Mouse (Mus musculus) lung, embryonic 14.5 days (tissue): ENCODE measurements around the gene Nop56. TPM values are rescaled to one million over a fixed set of nuclear protein-coding genes. Genes with fewer than 3 reads are reported as not detected.

ENCODE experiments used
- ATAC-seq: fragments of 200-750 bp; cut with Nextera tagmentation; 2 replicates; pipeline ENCODE4 v1.8.0; 2017; ENCODE audit warnings: mild to moderate bottlenecking, moderate TSS enrichment, moderate library complexity; ENCODE audit not compliant: insufficient read depth
- DNase-seq: peaks from one replicate; pipeline ENCODE4 v3.0.0-alpha.2; 2015
- H3K27ac ChIP-seq: fragments of 300-500 bp; sonication (generic); 2 replicates; pipeline ENCODE4 v1.5.1; 2014; ENCODE audit warnings: low read depth, mild to moderate bottlenecking, moderate library complexity
- H3K27me3 ChIP-seq: fragments of 300-500 bp; sonication (generic); 2 replicates; pipeline ENCODE4 v1.6.1; 2014; ENCODE audit warnings: low read length, control low read depth; ENCODE audit not compliant: insufficient read depth
- H3K36me3 ChIP-seq: fragments of 300-500 bp; sonication (generic); 2 replicates; pipeline ENCODE4 v1.6.1; 2014; ENCODE audit warnings: control low read depth; ENCODE audit not compliant: insufficient read depth
- H3K4me1 ChIP-seq: fragments of 300-500 bp; sonication (generic); 2 replicates; pipeline ENCODE4 v1.6.1; 2014; ENCODE audit warnings: antibody characterized with exemption, control low read depth; ENCODE audit not compliant: insufficient read depth
- H3K4me2 ChIP-seq: fragments of 300-500 bp; sonication (generic); 2 replicates; pipeline ENCODE4 v1.6.1; 2014; ENCODE audit warnings: mild to moderate bottlenecking
- H3K4me3 ChIP-seq: fragments of 300-500 bp; sonication (generic); 2 replicates; pipeline ENCODE4 v1.5.1; 2014; ENCODE audit warnings: low read depth, low read length
- H3K9ac ChIP-seq: fragments of 300-500 bp; sonication (generic); 2 replicates; pipeline ENCODE4 v1.6.1; 2014
- H3K9me3 ChIP-seq: fragments of 300-500 bp; sonication (generic); 2 replicates; pipeline ENCODE4 v1.6.1; 2016; ENCODE audit warnings: low read depth, low read length, control low read depth
- CTCF ChIP-seq: IDR thresholded peaks from 2 replicates; pipeline ENCODE4 v1.5.1; 2016; ENCODE audit warnings: antibody characterized with exemption, low read depth
- WGBS: fragments of 180-500 bp; shearing (Covaris S2); extraction: QIAGEN DNeasy Blood & Tissue Kit; methylation state at CpG from one replicate; pipeline ENCODE4 v1.1.7; 2014; 5-methylcytosine and 5-hydroxymethylcytosine counted together
- polyA plus RNA-seq: library from polyadenylated mRNA; unstranded; fragments of >200 nt; fragmentation: Nextera tagmentation; extraction: Ambion mirVana; gene quantifications from 2 replicates; pipeline ENCODE4 v1.2.1, GENCODE M21; 2014

Gene Nop56
- 303 and 318 TPM in 2 replicates for polyA plus RNA-seq

GRCm38 (mm10) chr2:130274149-130274861 lies at the start of gene Nop56:
TSS of gene Nop56 (plus strand) at chr2:130274430.
- Histone ChIP-seq H3K27me3 (no peaks in the 10 kb centered on the region), H3K9ac (peak within 1 kb of the TSS; percentile 89), H3K4me1 (peaks cover 10% of the 10 kb centered on the region; the same call in 1 of the 2 replicates), H3K27ac (peak within 1 kb of the TSS; percentile 94), H3K4me2 (peak within 1 kb of the TSS; percentile 77), H3K9me3 (no peaks in the 10 kb centered on the region), H3K4me3 (peak within 1 kb of the TSS; percentile 88), H3K36me3 (peaks cover 42% of the 10 kb centered on the region)
- DNase-seq (peak; percentile 99), ATAC-seq (peak; percentile 98)
- TF ChIP-seq CTCF = no peak
- under 1% methylated on average over 68 of the region's 68 CpGs for WGBS

- ATAC-seq (no peak), DNase-seq (peak; percentile 79)
- no peak overlapping the region for H3K27ac ChIP-seq
- H3K36me3 ChIP-seq = no peaks in the 10 kb centered on the region
- no peaks in the 10 kb centered on the region for H3K27me3 ChIP-seq
- no peak overlapping the region for H3K4me2 ChIP-seq
- H3K9me3 ChIP-seq = no peaks in the 10 kb centered on the region
- TF ChIP-seq CTCF = peak; percentile 57
- H3K4me3 ChIP-seq = no peak overlapping the region
- no peaks in the 10 kb centered on the region for H3K4me1 ChIP-seq
- WGBS = 49% methylated on average over 9 of the region's 9 CpGs
- H3K9ac ChIP-seq = no peak overlapping the region
Measured at GRCm38 (mm10) chr2:130246912-130247311, 27.3 kb upstream of the Nop56 start.

- Histone ChIP-seq H3K36me3 (no peaks in the 10 kb centered on the region), H3K27ac (no peak overlapping the region), H3K9ac (no peak overlapping the region), H3K4me2 (no peak overlapping the region), H3K27me3 (no peaks in the 10 kb centered on the region), H3K4me3 (no peak overlapping the region), H3K9me3 (no peaks in the 10 kb centered on the region), H3K4me1 (no peaks in the 10 kb centered on the region)
- TF ChIP-seq CTCF = no peak
- 61% methylated on average over 7 of the region's 7 CpGs for WGBS
- ATAC-seq (no peak), DNase-seq (no peak)
Measured at GRCm38 (mm10) chr2:130248226-130248625, 26.0 kb upstream of the Nop56 start.

GRCm38 (mm10) chr2:130256762-130257161 lies 17.5 kb upstream of the Nop56 start:
- no peak for DNase-seq
- Histone ChIP-seq H3K4me2 (no peak overlapping the region), H3K9me3 (no peaks in the 10 kb centered on the region), H3K4me3 (no peak overlapping the region), H3K4me1 (no peaks in the 10 kb centered on the region), H3K27me3 (no peaks in the 10 kb centered on the region), H3K36me3 (no peaks in the 10 kb centered on the region), H3K9ac (no peak overlapping the region), H3K27ac (no peak overlapping the region)
- no peak for TF ChIP-seq CTCF
- WGBS = 64% methylated on average over 4 of the region's 4 CpGs
- ATAC-seq = no peak

GRCm38 (mm10) chr2:130260822-130261221 lies 13.4 kb upstream of the Nop56 start:
- H3K9me3 ChIP-seq = no peaks in the 10 kb centered on the region
- no peak overlapping the region for H3K27ac ChIP-seq
- H3K4me1 ChIP-seq = no peaks in the 10 kb centered on the region
- no peaks in the 10 kb centered on the region for H3K36me3 ChIP-seq
- no peaks in the 10 kb centered on the region for H3K27me3 ChIP-seq
- no peak overlapping the region for H3K4me2 ChIP-seq
- no peak overlapping the region for H3K4me3 ChIP-seq
- TF ChIP-seq CTCF = no peak
- DNase-seq = no peak
- no peak for ATAC-seq
- 78% methylated on average over 4 of the region's 4 CpGs for WGBS
- no peak overlapping the region for H3K9ac ChIP-seq

GRCm38 (mm10) chr2:130261914-130262313 lies 12.3 kb upstream of the Nop56 start:
- no peak overlapping the region for H3K27ac ChIP-seq
- no peak overlapping the region for H3K9ac ChIP-seq
- no peak for TF ChIP-seq CTCF
- no peak for ATAC-seq
- no peaks in the 10 kb centered on the region for H3K36me3 ChIP-seq
- 77% methylated on average over 2 of the region's 2 CpGs for WGBS
- no peaks in the 10 kb centered on the region for H3K4me1 ChIP-seq
- no peak overlapping the region for H3K4me3 ChIP-seq
- H3K9me3 ChIP-seq = no peaks in the 10 kb centered on the region
- no peak for DNase-seq
- H3K4me2 ChIP-seq = no peak overlapping the region
- no peaks in the 10 kb centered on the region for H3K27me3 ChIP-seq

GRCm38 (mm10) chr2:130262398-130262797 lies 11.8 kb upstream of the Nop56 start:
- DNase-seq (no peak), ATAC-seq (no peak)
- TF ChIP-seq CTCF = no peak
- no peaks in the 10 kb centered on the region for H3K27me3 ChIP-seq
- H3K9me3 ChIP-seq = no peaks in the 10 kb centered on the region
- no peak overlapping the region for H3K4me2 ChIP-seq
- H3K27ac ChIP-seq = no peak overlapping the region
- no peaks in the 10 kb centered on the region for H3K4me1 ChIP-seq
- no peaks in the 10 kb centered on the region for H3K36me3 ChIP-seq
- H3K9ac ChIP-seq = no peak overlapping the region
- 28% methylated on average over 2 of the region's 2 CpGs for WGBS
- no peak overlapping the region for H3K4me3 ChIP-seq
